Mouse (Mus musculus) testis, adult 2 months (tissue): ENCODE results near the gene Angptl1.

Experiments
- CTCF ChIP-seq: fragments of 200-500 bp; IDR thresholded peaks from 2 replicates; pipeline ENCODE4 v1.5.1; 2012; ENCODE audit warnings: low read depth, mild to moderate bottlenecking, inconsistent platforms, low read length, moderate library complexity; ENCODE audit not compliant: control insufficient read depth, insufficient read depth, insufficient replicate concordance
- POLR2A ChIP-seq: fragments of 200-500 bp; IDR thresholded peaks from 2 replicates; pipeline ENCODE4 v1.6.1; 2012; ENCODE audit warnings: low read depth, mild to moderate bottlenecking, inconsistent platforms, low read length, moderate library complexity; ENCODE audit not compliant: control insufficient read depth

DNA sequence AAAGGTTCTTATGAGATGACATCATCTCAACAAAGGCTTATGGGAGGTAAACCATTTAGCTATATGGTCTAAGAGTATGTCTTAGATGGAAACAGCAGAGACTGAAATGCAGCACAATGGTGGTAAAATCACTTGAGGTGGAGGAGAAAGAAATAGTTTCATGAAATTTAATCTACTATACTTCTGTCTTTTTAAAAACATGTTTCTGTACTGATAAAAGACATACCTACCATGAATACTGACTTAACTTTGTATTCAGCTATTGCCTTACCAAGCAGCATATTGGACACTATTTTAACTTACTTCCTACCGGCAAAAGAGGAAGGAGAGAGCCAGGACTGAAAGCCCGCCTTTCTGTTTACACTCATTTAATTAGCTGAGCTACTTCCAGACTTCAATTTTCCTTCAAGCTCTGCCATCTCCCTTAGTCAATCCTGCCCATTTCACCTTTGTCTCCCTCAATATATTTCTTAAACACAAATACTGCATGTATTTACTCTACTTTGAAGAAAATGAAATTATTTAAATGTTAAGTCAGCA, 21.4 kb downstream of the Angptl1 start:
- no peak for TF ChIP-seq POLR2A
- no peak for TF ChIP-seq CTCF
